Mouse (Mus musculus) olfactory bulb, adult 2 months (tissue): ENCODE data around the gene Heca.

Experiments
- CTCF ChIP-seq: fragments of 200-500 bp; IDR thresholded peaks from 2 replicates; pipeline ENCODE4 v1.5.1; 2012; ENCODE audit warnings: low read depth, mild to moderate bottlenecking, low read length, moderate library complexity; ENCODE audit not compliant: insufficient read depth
- POLR2A ChIP-seq: fragments of 200-500 bp; IDR thresholded peaks from 2 replicates; pipeline ENCODE4 v1.6.1; 2012; ENCODE audit warnings: mild to moderate bottlenecking, low read depth, low read length, moderate library complexity; ENCODE audit not compliant: insufficient read depth

- TF ChIP-seq POLR2A (no peak), CTCF (no peak)
Measured at GRCm38 (mm10) chr10:17932131-17932530, 15.7 kb downstream of the Heca start.
